Mouse (Mus musculus) bone marrow macrophage, adult 2 months (primary cell): ENCODE data around the gene Elovl4.

ENCODE experiments used
- CTCF ChIP-seq: IDR thresholded peaks from 2 replicates; pipeline ENCODE4 v1.5.1; 2012; ENCODE audit warnings: low read depth, mild to moderate bottlenecking, low read length, moderate library complexity
- POLR2A ChIP-seq: IDR thresholded peaks from 2 replicates; pipeline ENCODE4 v1.6.1; 2012; ENCODE audit warnings: mild to moderate bottlenecking, low read depth, low read length, borderline replicate concordance

GRCm38 (mm10) chr9:83822925-83823324 lies 16.8 kb upstream of the Elovl4 start:
- no peak for TF ChIP-seq CTCF
- TF ChIP-seq POLR2A: no peak
